16 mouse cellular contexts compared by ENCODE assay signal in the genomic region with DNA sequence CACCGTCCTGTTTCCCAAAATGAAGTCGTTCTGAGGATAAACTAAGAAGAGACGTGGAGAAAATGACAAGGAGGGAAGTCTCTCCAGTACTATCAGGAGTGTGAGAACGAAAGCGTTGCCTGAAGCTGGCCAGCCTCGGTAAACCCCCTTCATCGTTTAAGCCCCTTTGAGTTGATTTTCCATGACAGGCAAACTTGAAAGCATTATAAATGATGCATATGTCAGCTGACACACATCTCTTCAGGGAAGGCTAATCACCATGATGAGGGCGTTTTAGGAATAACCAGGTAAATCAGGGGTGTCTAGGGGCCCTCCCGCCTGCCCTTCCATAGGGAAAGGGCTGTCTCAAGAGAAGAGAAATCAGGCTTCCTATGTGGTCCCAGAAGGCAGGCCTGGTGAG.
"Had no signal": no experiment of that assay in that cellular context is flagged by ENCODE, and none has a peak within 500 bp of the region (broad histone marks: within the 10 kb centered on the region; RNA-seq: fewer than 3 reads in every experiment).

No protein-coding gene starts in this region.

- H3K9me3 ChIP-seq: neural tube, embryonic 12.5 days; neural tube, embryonic 13.5 days; neural tube, embryonic 15.5 days; stomach, embryonic 15.5 days had no signal

- DNase-seq: right cerebral cortex, adult 18-20 months; right cerebral cortex, postnatal 14 days; right cerebral cortex, postnatal 25 days; right cerebral cortex, postnatal 4 days; spleen, adult 18-20 months; thymus, adult 18-20 months; thymus, adult 2 months; thymus, postnatal 14 days; thymus, postnatal 25 days; thymus, postnatal 36 days; thymus, postnatal 4 days had no signal

- H3K9ac ChIP-seq: neural tube, embryonic 12.5 days; neural tube, embryonic 13.5 days; neural tube, embryonic 15.5 days; stomach, embryonic 15.5 days had no signal

- H3K36me3 ChIP-seq: neural tube, embryonic 12.5 days; neural tube, embryonic 13.5 days; neural tube, embryonic 15.5 days; stomach, embryonic 15.5 days had no signal

- H3K27me3 ChIP-seq: neural tube, embryonic 12.5 days; neural tube, embryonic 13.5 days; neural tube, embryonic 15.5 days; stomach, embryonic 15.5 days had no signal

- H3K4me3 ChIP-seq: neural tube, embryonic 12.5 days; neural tube, embryonic 13.5 days; neural tube, embryonic 15.5 days; stomach, embryonic 15.5 days had no signal

- H3K27ac ChIP-seq: neural tube, embryonic 12.5 days; neural tube, embryonic 13.5 days; neural tube, embryonic 15.5 days; stomach, embryonic 15.5 days; stomach, postnatal 0 days had no signal

- H3K4me2 ChIP-seq: neural tube, embryonic 12.5 days; neural tube, embryonic 13.5 days; neural tube, embryonic 15.5 days; stomach, embryonic 15.5 days had no signal

- H3K4me1 ChIP-seq: neural tube, embryonic 12.5 days; neural tube, embryonic 13.5 days; neural tube, embryonic 15.5 days; stomach, embryonic 15.5 days had no signal
